Mouse (Mus musculus): ENCODE measurements around the gene Cela3a.

DNA sequence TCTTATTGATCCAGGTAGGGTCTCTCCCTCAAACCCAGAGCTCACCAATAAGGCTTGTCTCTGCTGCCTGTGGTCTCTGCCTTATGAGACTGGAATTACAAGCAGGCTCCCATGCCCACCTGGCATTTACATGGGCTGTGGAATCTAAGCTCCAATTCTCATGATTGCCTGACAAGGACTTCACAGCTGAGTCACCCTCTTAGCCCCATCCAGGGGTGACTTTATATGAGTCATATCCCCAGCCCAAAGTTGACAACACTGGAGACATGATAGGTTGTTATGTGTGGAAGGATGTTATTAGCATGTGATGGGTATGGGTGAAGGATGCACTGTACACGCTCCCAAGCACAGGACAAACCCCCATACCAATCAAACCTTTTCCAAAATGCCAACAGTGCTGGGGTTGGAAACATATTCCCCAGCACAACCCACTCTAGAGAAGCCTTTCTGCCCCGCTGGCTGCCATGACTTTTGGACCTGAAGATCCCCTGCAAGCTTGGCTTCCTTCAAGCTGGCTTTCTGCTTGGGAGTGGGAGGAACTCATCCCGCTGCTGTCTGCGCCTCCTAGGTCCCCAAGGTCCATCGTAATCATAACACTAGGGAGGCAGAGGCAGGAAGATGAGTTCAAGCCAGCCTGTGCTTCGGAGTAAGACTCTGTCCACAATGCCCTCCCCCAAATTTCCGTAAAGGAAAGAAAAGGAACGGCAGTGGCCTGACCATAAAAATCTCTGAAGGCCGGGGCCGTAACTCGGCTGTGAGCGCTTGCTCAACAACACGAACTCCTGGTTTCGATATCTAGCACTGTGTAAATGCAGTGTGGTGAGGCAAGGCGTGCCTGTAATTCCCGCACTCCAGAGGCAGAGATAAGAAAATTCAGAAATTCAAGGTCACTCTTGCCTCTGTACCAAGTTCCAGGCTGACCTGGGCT is 37.7 kb downstream of the Cela3a start:
- no peak for TF ChIP-seq POLR2AphosphoS2 (IDR thresholded peaks at IDR 0.05; ENCODE audit: low read length)
- TF ChIP-seq GATA1 (IDR thresholded peaks at IDR 0.05; ENCODE audit: low read depth, low read length), result no peak
- TF ChIP-seq CTCF (IDR thresholded peaks at IDR 0.05 in 2 of 3, conservative IDR thresholded peaks at IDR 0.05 in 1 of 3; ENCODE audit: control insufficient read depth in 1 of 3, insufficient read depth in 1 of 3, low read depth in 2 of 3, low read length in 3 of 3, poor library complexity in 1 of 3, severe bottlenecking in 1 of 3), result no peak
- no peak for TF ChIP-seq GABPA (IDR thresholded peaks at IDR 0.05; ENCODE audit: low read depth, low read length)
- TF ChIP-seq NELFE (IDR thresholded peaks at IDR 0.05; ENCODE audit: low read depth, low read length), result no peak
- TF ChIP-seq JUND (IDR thresholded peaks at IDR 0.05; ENCODE audit: low read depth, low read length), result no peak
- TF ChIP-seq ELF1 (IDR thresholded peaks at IDR 0.05; ENCODE audit: low read depth, low read length), result no peak
- no peak for TF ChIP-seq ZC3H11A (IDR thresholded peaks at IDR 0.05; ENCODE audit: low read depth, low read length)
- TF ChIP-seq KAT2A (conservative IDR thresholded peaks at IDR 0.05; ENCODE audit: low read depth, low read length), result no peak
- TF ChIP-seq POLR2A (IDR thresholded peaks at IDR 0.05; ENCODE audit: control insufficient read depth in 1 of 2, insufficient read depth in 1 of 2, low read depth in 1 of 2, low read length in 2 of 2, poor library complexity in 1 of 2), result no peak
- TF ChIP-seq ZNF384 (IDR thresholded peaks at IDR 0.05; ENCODE audit: low read depth, low read length), result no peak

Data from MEL (cell line).